Mouse (Mus musculus): ENCODE data around the gene Cacnb4. TPM values are rescaled to one million over a fixed set of nuclear protein-coding genes. Genes with fewer than 3 reads are reported as not detected.

Gene Cacnb4
- polyA plus RNA-seq, 1 experiment from 2014 or later, result 10.7 TPM

DNA sequence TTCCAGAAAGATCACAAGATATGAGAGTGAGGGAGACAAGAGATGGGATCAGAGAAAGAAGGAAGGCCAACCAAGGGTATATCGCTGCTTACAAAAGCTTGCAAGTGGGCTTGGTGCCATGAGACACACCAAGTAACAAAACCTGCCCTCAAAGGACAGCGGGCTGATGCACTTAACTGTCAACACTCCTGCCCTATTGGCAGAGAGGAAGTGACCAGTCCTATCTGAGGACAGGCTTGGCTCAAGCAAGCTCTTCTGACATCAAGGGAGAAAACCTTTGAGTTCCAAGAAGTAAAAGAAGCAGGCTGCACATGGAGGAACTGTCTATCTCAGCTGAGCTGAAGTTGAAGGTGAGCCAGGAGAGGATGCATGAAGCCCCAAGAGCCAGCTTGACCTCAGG, 100.1 kb downstream of the Cacnb4 start:
- H3K9me3 ChIP-seq, result no peaks in the 10 kb centered on the region
- H3K4me1 ChIP-seq (replicated peaks), result peaks cover 3% of the 10 kb centered on the region; the same call in 1 of the 2 replicates
- WGBS, result 91% methylated on average over 2 of the region's 2 CpGs
- no peak overlapping the region for H3K4me2 ChIP-seq
- H3K4me3 ChIP-seq, result no peak overlapping the region
- H3K36me3 ChIP-seq, result no peaks in the 10 kb centered on the region
- H3K27ac ChIP-seq (replicated peaks), result no peak overlapping the region
- ATAC-seq (ENCODE audit: low FRiP score, low read depth), result no peak
- no peak overlapping the region for H3K9ac ChIP-seq
- no peaks in the 10 kb centered on the region for H3K27me3 ChIP-seq

DNA sequence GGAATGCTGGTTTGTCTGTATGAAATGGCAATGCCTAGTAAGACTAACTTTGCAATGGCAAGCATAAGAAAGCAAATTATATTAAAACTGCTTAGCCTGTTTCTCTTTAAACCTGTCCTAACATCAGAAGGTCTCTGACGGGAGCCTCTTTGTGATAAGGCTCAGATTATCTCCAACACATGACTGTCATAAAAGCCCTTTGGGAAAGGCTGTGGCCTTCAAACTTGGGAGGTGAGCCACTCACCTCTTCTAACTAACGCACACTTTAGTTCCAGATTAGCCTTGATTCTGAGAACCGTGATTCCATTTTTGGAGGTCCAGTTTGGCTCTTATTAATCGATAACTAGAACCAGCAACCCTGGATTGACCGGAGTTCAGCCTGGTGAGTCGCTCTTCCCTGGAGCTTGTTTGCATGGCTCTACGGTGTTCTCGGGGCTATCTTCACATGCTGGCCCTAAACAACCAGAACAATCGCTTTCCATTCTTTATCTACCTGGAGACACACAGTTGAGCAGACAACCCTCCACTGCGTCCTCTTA, 100.9 kb downstream of the Cacnb4 start:
- peaks cover 3% of the 10 kb centered on the region; the same call in 1 of the 2 replicates for H3K4me1 ChIP-seq (replicated peaks)

DNA sequence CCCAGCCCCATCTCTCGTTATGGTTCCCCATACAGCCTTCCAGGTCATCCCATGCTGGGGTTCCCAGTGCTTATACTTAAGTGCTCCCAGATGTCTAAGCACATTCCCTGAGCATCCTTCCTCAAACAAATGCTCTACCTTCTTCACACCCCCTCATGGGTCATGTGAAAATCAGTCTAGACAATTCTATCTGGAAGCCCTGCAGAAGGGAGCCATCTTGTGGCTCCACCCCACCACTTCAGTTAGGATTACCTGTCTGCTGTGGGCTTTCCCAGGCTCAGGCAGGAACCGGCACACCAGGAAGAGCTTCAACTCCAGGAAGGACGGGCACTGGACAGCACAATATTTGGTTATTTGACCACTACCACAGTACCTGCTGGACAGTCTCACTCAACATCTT, 101.7 kb downstream of the Cacnb4 start:
- no peak overlapping the region for H3K9ac ChIP-seq
- no peak for ATAC-seq (ENCODE audit: low FRiP score, low read depth)
- no peak overlapping the region for H3K27ac ChIP-seq (replicated peaks)
- H3K36me3 ChIP-seq, result no peaks in the 10 kb centered on the region
- 84% methylated on average over 3 of the region's 3 CpGs for WGBS
- no peak overlapping the region for H3K4me2 ChIP-seq
- H3K9me3 ChIP-seq, result no peaks in the 10 kb centered on the region
- H3K4me3 ChIP-seq, result no peak overlapping the region
- peaks cover 3% of the 10 kb centered on the region; the same call in 1 of the 2 replicates for H3K4me1 ChIP-seq (replicated peaks)
- H3K27me3 ChIP-seq, result no peaks in the 10 kb centered on the region

More for the DNA sequence above, 100.9 kb downstream of the Cacnb4 start:
- no peak for ATAC-seq (ENCODE audit: low FRiP score, low read depth)
- H3K27me3 ChIP-seq, result no peaks in the 10 kb centered on the region
- H3K27ac ChIP-seq (replicated peaks), result no peak overlapping the region
- H3K4me2 ChIP-seq, result no peak overlapping the region
- 93% methylated on average over 10 of the region's 10 CpGs for WGBS
- no peak overlapping the region for H3K4me3 ChIP-seq
- H3K9ac ChIP-seq, result no peak overlapping the region
- no peaks in the 10 kb centered on the region for H3K36me3 ChIP-seq
- H3K9me3 ChIP-seq, result no peaks in the 10 kb centered on the region

- ATAC-seq (ENCODE audit: low FRiP score, low read depth), result no peak
- Histone ChIP-seq H3K9me3 (no peaks in the 10 kb centered on the region), H3K27ac (replicated peaks) (no peak overlapping the region), H3K4me2 (no peak overlapping the region), H3K27me3 (no peaks in the 10 kb centered on the region), H3K4me3 (no peak overlapping the region), H3K4me1 (replicated peaks) (no peaks in the 10 kb centered on the region), H3K9ac (no peak overlapping the region), H3K36me3 (no peaks in the 10 kb centered on the region)
- 92% methylated on average over 6 of the region's 6 CpGs for WGBS
These were observed 104.4 kb downstream of the Cacnb4 start for GRCm38 (mm10) chr2:52572221-52572620.

- Histone ChIP-seq H3K27ac (replicated peaks) (no peak overlapping the region), H3K4me2 (no peak overlapping the region), H3K9me3 (no peaks in the 10 kb centered on the region), H3K4me1 (replicated peaks) (no peaks in the 10 kb centered on the region), H3K9ac (no peak overlapping the region), H3K27me3 (no peaks in the 10 kb centered on the region), H3K36me3 (no peaks in the 10 kb centered on the region), H3K4me3 (no peak overlapping the region)
- WGBS, result 78% methylated on average over 13 of the region's 13 CpGs
- no peak for ATAC-seq (ENCODE audit: low FRiP score, low read depth)
These were observed 105.2 kb downstream of the Cacnb4 start for GRCm38 (mm10) chr2:52571339-52571968.

- Histone ChIP-seq H3K4me3 (no peak overlapping the region), H3K27ac (replicated peaks) (no peak overlapping the region), H3K27me3 (no peaks in the 10 kb centered on the region), H3K9ac (no peak overlapping the region), H3K4me1 (replicated peaks) (no peaks in the 10 kb centered on the region), H3K4me2 (no peak overlapping the region), H3K9me3 (no peaks in the 10 kb centered on the region), H3K36me3 (no peaks in the 10 kb centered on the region)
- WGBS, result 77% methylated on average over 5 of the region's 5 CpGs
- no peak for ATAC-seq (ENCODE audit: low FRiP score, low read depth)
These were observed 105.8 kb downstream of the Cacnb4 start for GRCm38 (mm10) chr2:52570781-52571180.

DNA sequence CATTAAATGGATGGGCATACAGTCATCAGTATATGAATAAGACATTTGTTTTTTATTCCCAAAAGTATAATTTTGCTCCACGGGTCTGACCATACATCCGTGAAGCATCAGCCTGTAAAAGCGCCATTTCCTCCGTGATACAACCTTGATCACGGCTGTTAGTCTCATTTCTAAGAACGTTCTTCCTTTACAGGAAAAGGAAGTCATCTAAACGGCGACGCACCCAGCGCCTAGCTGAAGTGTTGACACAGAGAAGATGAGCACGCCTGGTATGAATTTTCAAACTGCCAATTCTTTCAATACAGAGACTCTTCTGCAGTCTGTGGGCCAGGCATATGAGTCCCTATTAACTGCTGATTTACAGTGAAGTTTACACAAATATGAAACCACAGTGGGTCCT, 106.5 kb downstream of the Cacnb4 start:
- Histone ChIP-seq H3K4me1 (replicated peaks) (no peaks in the 10 kb centered on the region), H3K27me3 (no peaks in the 10 kb centered on the region), H3K9me3 (no peaks in the 10 kb centered on the region), H3K36me3 (no peaks in the 10 kb centered on the region), H3K9ac (no peak overlapping the region), H3K4me3 (no peak overlapping the region), H3K4me2 (no peak overlapping the region), H3K27ac (replicated peaks) (no peak overlapping the region)
- ATAC-seq (ENCODE audit: low FRiP score, low read depth), result no peak
- 90% methylated on average over 11 of the region's 11 CpGs for WGBS

DNA sequence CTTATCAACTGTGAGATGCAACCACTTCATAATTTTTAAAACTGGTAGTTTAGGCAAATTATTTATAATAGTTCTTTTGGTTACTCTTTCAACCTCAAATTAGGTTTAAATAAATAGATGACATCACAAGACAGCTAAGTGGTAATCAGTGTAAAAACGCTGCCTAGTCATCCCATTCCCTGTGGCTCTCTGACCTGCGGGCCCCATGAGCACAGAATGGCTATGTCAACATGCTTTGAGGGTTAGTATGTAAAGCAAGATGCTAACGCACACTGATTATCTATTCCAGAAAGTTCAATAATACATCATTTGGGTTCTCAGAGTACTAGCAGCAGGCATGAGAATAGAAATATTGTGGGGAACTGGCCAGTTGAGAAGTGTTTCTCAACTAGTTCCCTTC, 108.5 kb downstream of the Cacnb4 start:
- H3K36me3 ChIP-seq, result no peaks in the 10 kb centered on the region
- no peaks in the 10 kb centered on the region for H3K4me1 ChIP-seq (replicated peaks)
- H3K9me3 ChIP-seq, result no peaks in the 10 kb centered on the region
- H3K27me3 ChIP-seq, result no peaks in the 10 kb centered on the region
- H3K9ac ChIP-seq, result no peak overlapping the region
- no peak overlapping the region for H3K4me2 ChIP-seq
- H3K4me3 ChIP-seq, result no peak overlapping the region
- ATAC-seq (ENCODE audit: low FRiP score, low read depth), result no peak
- H3K27ac ChIP-seq (replicated peaks), result no peak overlapping the region
- 88% methylated on average over 3 of the region's 3 CpGs for WGBS

- ATAC-seq (ENCODE audit: low FRiP score, low read depth), result no peak
- H3K9me3 ChIP-seq, result no peaks in the 10 kb centered on the region
- WGBS, result 69% methylated on average over 3 of the region's 3 CpGs
These were observed 109.2 kb downstream of the Cacnb4 start for GRCm38 (mm10) chr2:52567421-52567820.

DNA sequence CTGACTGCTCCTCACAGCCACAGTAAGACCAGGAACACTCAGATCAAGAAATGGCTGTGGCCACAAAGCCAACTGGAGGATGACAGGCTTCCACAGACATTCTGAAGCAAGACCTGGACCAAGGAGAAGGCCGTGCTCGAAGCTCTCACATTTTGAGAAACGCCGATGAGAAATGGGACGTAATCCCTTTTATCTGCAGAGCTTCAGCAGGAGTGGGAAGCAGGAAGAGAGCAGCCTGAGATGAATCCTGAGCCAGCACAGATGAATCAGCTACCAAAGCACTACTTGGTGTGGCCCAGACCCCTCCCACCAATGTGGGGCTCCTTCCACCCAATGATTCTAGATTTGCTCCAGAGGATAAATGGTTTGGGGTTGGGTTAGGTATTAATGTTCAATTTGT, 113.4 kb downstream of the Cacnb4 start:
- 95% methylated on average over 5 of the region's 5 CpGs for WGBS
- Histone ChIP-seq H3K9me3 (no peaks in the 10 kb centered on the region), H3K27me3 (no peaks in the 10 kb centered on the region), H3K4me1 (replicated peaks) (peaks cover 7% of the 10 kb centered on the region; the same call in 1 of the 2 replicates), H3K9ac (no peak overlapping the region), H3K4me2 (no peak overlapping the region), H3K4me3 (no peak overlapping the region), H3K36me3 (no peaks in the 10 kb centered on the region), H3K27ac (replicated peaks) (no peak overlapping the region)
- no peak for ATAC-seq (ENCODE audit: low FRiP score, low read depth)

More at GRCm38 (mm10) chr2:52567421-52567820, 109.2 kb downstream of the Cacnb4 start:
- no peaks in the 10 kb centered on the region for H3K4me1 ChIP-seq (replicated peaks)
- no peaks in the 10 kb centered on the region for H3K27me3 ChIP-seq
- H3K36me3 ChIP-seq, result no peaks in the 10 kb centered on the region
- H3K9ac ChIP-seq, result no peak overlapping the region
- no peak overlapping the region for H3K27ac ChIP-seq (replicated peaks)
- H3K4me2 ChIP-seq, result no peak overlapping the region
- no peak overlapping the region for H3K4me3 ChIP-seq

DNA sequence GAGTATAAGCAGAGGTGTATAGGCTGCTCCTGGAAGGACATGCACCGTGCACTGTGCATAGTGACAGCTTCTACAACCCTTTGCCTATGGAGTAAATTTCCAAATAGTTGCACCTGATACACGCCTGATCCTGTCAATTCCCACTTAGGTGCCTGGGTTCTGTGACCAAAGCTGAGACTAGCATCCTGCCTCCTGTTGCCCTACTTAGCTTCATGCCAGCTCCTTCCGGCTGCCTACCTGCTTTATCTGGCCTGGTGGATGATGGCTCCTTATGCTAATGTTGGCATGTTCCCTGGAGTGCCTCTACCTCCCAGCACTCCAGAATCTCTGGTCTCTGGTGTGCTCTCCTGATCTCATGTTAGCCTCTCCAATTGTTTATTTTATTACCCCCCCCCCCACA, 114.3 kb downstream of the Cacnb4 start:
- no peak for ATAC-seq (ENCODE audit: low FRiP score, low read depth)
- H3K27ac ChIP-seq (replicated peaks), result no peak overlapping the region
- H3K9ac ChIP-seq, result no peak overlapping the region
- no peaks in the 10 kb centered on the region for H3K36me3 ChIP-seq
- H3K4me1 ChIP-seq (replicated peaks), result peaks cover 7% of the 10 kb centered on the region; the same call in 1 of the 2 replicates
- WGBS, result 89% methylated on average over 3 of the region's 3 CpGs
- H3K27me3 ChIP-seq, result no peaks in the 10 kb centered on the region
- no peak overlapping the region for H3K4me3 ChIP-seq
- no peak overlapping the region for H3K4me2 ChIP-seq
- no peaks in the 10 kb centered on the region for H3K9me3 ChIP-seq

DNA sequence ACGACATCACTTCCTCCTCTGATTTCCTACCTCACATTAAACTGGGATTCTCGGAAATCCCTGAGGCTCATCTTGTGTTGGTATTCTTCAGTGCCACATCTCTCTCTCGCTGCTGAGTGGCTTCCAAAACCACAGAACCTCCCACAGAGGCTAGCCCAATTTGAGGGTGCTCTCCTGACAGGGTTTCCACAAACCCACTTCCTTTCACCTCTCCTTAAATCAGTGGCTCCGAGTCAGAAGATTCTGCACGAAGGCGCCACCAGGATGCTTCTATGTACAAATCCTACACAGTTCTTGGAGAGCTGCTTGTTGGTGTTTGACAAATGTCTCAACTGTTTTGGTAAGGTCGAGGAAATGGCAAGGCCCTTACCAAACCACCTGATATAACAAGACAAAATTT, 115.5 kb downstream of the Cacnb4 start:
- Histone ChIP-seq H3K4me3 (no peak overlapping the region), H3K27ac (replicated peaks) (no peak overlapping the region), H3K4me2 (no peak overlapping the region), H3K27me3 (no peaks in the 10 kb centered on the region), H3K9me3 (no peaks in the 10 kb centered on the region), H3K9ac (no peak overlapping the region), H3K4me1 (replicated peaks) (peaks cover 17% of the 10 kb centered on the region), H3K36me3 (no peaks in the 10 kb centered on the region)
- WGBS, result 89% methylated on average over 7 of the region's 7 CpGs
- no peak for ATAC-seq (ENCODE audit: low FRiP score, low read depth)

DNA sequence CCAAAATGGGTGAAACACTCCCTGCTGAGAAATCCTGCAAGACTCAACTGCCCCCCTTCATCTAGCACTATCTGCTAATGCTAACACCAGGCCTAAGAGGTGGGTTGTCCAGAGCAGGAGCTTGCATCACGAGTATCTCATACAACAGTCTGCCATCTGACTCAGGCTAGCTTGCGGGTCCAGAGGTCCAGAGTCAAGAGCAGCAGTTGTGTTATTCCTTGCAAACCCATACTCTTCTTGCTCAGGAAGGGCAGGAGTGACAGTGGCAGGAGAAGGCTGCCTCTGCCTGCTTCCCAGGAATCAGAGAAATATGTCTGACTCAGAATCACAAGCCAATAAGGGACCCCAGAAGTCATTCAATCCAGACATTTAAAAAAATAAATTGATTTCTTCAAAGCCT, 116.4 kb downstream of the Cacnb4 start:
- Histone ChIP-seq H3K27me3 (no peaks in the 10 kb centered on the region), H3K27ac (replicated peaks) (no peak overlapping the region), H3K9ac (no peak overlapping the region), H3K36me3 (no peaks in the 10 kb centered on the region), H3K4me3 (no peak overlapping the region), H3K9me3 (no peaks in the 10 kb centered on the region), H3K4me2 (no peak overlapping the region), H3K4me1 (replicated peaks) (peaks cover 25% of the 10 kb centered on the region)
- WGBS, result 82% methylated on average over 2 of the region's 2 CpGs
- ATAC-seq (ENCODE audit: low FRiP score, low read depth), result no peak

All from hindbrain, embryonic 15.5 days (tissue).